Mouse (Mus musculus) liver, adult 2 months (tissue): ENCODE measurements around the gene Glra4.

ENCODE experiments used
- CTCF ChIP-seq: fragments of 200-500 bp; IDR thresholded peaks from 2 replicates; pipeline ENCODE4 v1.5.1; 2011; ENCODE audit warnings: low read depth, low read length, control low read depth
- POLR2A ChIP-seq: fragments of 200-500 bp; IDR thresholded peaks from 2 replicates; pipeline ENCODE4 v1.6.1; 2011; ENCODE audit warnings: low read length, control low read depth; ENCODE audit not compliant: insufficient read depth; ENCODE audit errors: extremely low read depth

DNA sequence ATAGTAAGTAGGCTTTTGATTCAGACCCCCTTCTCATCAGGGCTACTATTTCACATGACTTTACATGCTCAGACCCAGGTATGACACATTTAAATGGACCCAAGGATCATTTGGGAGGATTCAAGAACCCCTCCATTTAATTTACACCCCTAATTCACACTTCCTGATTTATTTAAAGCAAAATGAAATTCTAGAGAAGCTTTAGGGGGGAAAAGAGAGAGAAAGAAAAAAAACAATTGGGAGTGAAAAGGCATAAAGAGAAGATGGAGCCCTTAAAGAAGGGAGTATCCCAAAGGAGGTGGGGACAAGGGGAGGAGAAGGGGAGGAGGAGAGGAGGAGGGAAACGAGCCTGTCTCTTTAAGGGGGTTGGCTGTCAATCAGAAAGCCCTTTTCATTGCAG, 42.4 kb upstream of the Glra4 start, which contains the start of gene Plp1:
- no peak for TF ChIP-seq CTCF
- TF ChIP-seq POLR2A, result no peak
